Mouse (Mus musculus): ENCODE measurements around the gene Unc5b. TPM values are rescaled to one million over a fixed set of nuclear protein-coding genes. Genes with fewer than 3 reads are reported as not detected.

The Unc5b gene
- polyA plus RNA-seq, 1 experiment = 1.1 TPM

DNA sequence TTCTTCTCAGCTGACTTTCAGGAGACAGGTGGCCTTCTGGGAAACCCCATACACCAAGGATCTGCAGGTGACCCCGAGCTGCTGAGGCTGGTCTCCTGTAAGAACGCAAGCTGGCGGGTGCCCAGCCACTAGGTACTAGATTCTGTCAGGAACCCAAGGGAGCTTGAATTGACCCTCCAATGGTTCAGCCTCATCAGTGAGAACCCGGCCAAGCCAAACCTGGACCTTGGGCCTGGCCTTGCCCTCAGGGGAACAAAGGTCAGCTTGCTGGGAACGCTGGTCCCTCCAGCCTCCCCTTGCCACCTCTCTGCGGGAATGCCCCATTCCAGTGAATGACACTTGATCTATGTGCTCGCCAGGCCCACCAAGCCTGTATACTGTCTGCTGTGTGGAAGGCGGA is 97.9 kb downstream of the Unc5b start:
- peaks cover 23% of the 10 kb centered on the region for H3K4me1 ChIP-seq (ENCODE audit: control insufficient read depth, insufficient read depth, low read length)
- no peak overlapping the region for H3K27ac ChIP-seq (ENCODE audit: insufficient read depth, low read depth, low read length)
- no peak for TF ChIP-seq CTCF (IDR thresholded peaks at IDR 0.05; ENCODE audit: low read depth, low read length)
- TF ChIP-seq POLR2A (IDR thresholded peaks at IDR 0.05; ENCODE audit: borderline replicate concordance, low read depth, low read length) = no peak
- H3K4me3 ChIP-seq (ENCODE audit: insufficient read depth, low read length) = no peak overlapping the region

DNA sequence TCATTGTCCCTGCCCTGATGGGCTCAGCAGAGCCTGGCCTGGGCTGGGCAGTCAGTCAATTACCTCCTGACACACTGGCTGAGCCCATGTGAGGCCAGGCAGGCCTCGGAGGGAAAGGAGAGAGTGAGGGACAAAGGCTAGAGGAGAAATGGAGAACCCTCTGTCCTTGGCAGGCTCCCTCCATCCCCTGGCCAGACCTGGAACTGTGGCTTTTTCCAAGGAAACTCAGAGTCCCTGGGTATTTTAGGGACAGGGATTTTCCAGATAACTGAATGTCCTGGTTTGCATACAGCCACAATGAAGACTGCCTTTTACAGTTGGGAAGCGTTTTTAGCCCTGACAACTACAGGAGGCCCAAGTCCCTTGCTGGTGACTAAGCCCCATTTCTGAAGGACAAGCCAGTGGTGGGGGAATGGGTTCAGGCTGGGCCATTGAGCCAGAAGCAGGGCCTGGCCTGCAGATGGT is 99.0 kb downstream of the Unc5b start:
- no peak overlapping the region for H3K4me3 ChIP-seq (ENCODE audit: insufficient read depth, low read length)
- TF ChIP-seq POLR2A (IDR thresholded peaks at IDR 0.05; ENCODE audit: borderline replicate concordance, low read depth, low read length) = no peak
- no peak for TF ChIP-seq CTCF (IDR thresholded peaks at IDR 0.05; ENCODE audit: low read depth, low read length)
- no peak overlapping the region for H3K27ac ChIP-seq (ENCODE audit: insufficient read depth, low read depth, low read length)
- H3K4me1 ChIP-seq (ENCODE audit: control insufficient read depth, insufficient read depth, low read length) = peaks cover 18% of the 10 kb centered on the region

DNA sequence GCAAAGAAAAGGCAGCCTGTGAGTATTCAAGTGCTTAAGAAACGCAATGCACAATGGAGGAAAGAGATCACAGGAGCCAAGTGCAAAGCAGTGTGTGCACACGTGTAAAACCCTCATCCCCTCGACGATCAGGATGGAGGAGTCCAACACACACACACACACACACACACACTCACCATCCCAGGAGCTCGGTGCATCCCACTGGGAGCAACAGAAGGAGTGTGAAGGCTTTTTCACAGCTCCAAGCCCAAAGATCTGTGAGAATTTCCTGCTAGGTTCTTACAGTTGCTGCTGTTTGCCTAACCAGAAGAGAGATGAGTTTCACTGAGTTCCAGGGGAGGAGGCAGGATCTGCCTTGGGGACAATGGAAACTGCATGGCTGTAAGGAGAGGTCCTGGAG is 99.6 kb downstream of the Unc5b start:
- H3K4me1 ChIP-seq (ENCODE audit: control insufficient read depth, insufficient read depth, low read length) = peaks cover 13% of the 10 kb centered on the region
- no peak overlapping the region for H3K27ac ChIP-seq (ENCODE audit: insufficient read depth, low read depth, low read length)
- TF ChIP-seq CTCF (IDR thresholded peaks at IDR 0.05; ENCODE audit: low read depth, low read length) = no peak
- TF ChIP-seq POLR2A (IDR thresholded peaks at IDR 0.05; ENCODE audit: borderline replicate concordance, low read depth, low read length) = no peak
- H3K4me3 ChIP-seq (ENCODE audit: insufficient read depth, low read length) = no peak overlapping the region

DNA sequence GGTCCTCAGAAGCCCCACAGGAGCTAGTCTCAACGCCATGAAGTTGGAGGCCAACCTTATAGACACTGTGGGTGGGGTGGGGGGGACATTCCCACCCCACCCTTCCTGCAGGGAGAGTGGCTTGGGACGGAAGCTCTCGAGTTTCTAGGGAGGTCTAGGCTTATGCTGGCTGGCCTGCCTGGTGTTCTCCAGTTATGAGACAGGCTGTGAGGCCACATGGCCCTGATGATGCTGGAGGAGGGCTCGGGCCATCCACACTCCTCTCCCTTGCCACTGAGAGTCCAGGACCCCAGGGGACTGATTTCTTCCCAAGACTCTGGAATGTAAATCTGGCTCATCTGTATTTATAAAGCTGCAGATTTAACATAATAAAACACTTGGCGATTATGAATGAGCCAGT is 104.1 kb downstream of the Unc5b start:
- TF ChIP-seq CTCF (IDR thresholded peaks at IDR 0.05; ENCODE audit: low read depth, low read length) = no peak
- no peak for TF ChIP-seq POLR2A (IDR thresholded peaks at IDR 0.05; ENCODE audit: borderline replicate concordance, low read depth, low read length)
- Histone ChIP-seq H3K4me3 (ENCODE audit: insufficient read depth, low read length) (no peak overlapping the region), H3K27ac (ENCODE audit: insufficient read depth, low read depth, low read length) (no peak overlapping the region), H3K4me1 (ENCODE audit: control insufficient read depth, insufficient read depth, low read length) (no peaks in the 10 kb centered on the region)

DNA sequence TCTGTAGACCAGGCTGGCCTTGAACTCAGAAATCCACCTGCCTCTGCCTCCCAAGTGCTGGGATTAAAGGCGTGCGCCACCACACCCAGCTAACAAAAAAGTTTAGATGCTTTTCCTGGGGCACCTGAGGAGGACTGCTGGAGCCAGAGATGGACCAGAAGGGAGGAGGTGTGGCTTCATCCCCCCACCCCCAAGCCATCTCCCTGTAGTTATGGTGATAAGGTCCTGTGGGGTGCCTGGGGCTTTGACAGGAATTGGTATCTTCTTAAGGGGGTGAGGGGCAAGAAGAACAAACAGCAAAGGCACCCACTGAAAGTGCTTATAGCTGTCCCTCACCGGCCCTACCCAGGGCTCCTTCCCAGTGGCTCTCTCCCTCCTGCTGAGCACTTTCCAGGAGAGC is 104.5 kb downstream of the Unc5b start:
- Histone ChIP-seq H3K4me3 (ENCODE audit: insufficient read depth, low read length) (no peak overlapping the region), H3K4me1 (ENCODE audit: control insufficient read depth, insufficient read depth, low read length) (no peaks in the 10 kb centered on the region), H3K27ac (ENCODE audit: insufficient read depth, low read depth, low read length) (no peak overlapping the region)
- TF ChIP-seq CTCF (IDR thresholded peaks at IDR 0.05; ENCODE audit: low read depth, low read length) = no peak
- TF ChIP-seq POLR2A (IDR thresholded peaks at IDR 0.05; ENCODE audit: borderline replicate concordance, low read depth, low read length) = no peak

DNA sequence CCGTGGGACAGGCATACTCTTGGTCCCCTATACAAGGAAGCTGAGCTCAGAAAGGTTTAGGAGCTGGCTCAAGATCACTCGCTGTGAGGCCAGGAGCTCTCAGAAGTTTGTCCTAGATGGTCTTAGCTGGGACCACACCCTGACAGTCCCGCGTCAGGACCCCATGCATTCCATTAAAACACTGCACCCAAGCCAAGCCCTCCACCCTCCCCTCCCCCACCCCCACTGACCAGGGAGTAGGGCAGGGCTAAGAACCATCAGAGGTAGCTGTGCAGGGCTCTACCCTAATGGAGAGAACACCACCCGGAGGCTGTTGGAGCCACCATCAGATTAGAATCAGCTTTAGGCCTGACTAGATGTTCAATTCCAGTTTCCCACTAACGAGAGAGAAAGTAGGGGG is 106.9 kb downstream of the Unc5b start:
- TF ChIP-seq POLR2A (IDR thresholded peaks at IDR 0.05; ENCODE audit: borderline replicate concordance, low read depth, low read length) (no peak), CTCF (IDR thresholded peaks at IDR 0.05; ENCODE audit: low read depth, low read length) (no peak)
- Histone ChIP-seq H3K4me1 (ENCODE audit: control insufficient read depth, insufficient read depth, low read length) (no peaks in the 10 kb centered on the region), H3K27ac (ENCODE audit: insufficient read depth, low read depth, low read length) (no peak overlapping the region), H3K4me3 (ENCODE audit: insufficient read depth, low read length) (no peak overlapping the region)

DNA sequence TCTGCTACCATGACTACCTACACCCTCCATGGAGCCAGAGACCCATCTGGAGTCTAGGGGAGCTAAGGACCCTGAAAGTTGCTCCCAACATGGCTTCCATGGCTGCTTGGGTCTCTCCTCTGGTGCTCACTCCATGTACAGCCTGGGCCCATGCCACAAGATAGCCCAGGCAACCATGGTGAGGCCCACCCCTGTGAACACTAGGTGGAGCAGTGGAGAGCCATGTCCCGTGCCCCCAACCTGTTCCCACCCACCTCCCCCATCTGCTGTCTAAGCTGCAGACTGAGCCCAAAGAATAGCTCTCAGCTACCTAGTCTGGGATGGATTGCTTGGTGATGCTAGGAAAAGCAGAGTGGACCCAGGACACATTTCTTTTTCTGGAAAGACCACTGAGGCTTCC is 108.0 kb downstream of the Unc5b start:
- TF ChIP-seq CTCF (IDR thresholded peaks at IDR 0.05; ENCODE audit: low read depth, low read length) = no peak; the same call in 1 of the 2 replicates
- TF ChIP-seq POLR2A (IDR thresholded peaks at IDR 0.05; ENCODE audit: borderline replicate concordance, low read depth, low read length) = no peak
- no peak overlapping the region for H3K4me3 ChIP-seq (ENCODE audit: insufficient read depth, low read length)
- no peaks in the 10 kb centered on the region for H3K4me1 ChIP-seq (ENCODE audit: control insufficient read depth, insufficient read depth, low read length)
- no peak overlapping the region for H3K27ac ChIP-seq (ENCODE audit: insufficient read depth, low read depth, low read length)

DNA sequence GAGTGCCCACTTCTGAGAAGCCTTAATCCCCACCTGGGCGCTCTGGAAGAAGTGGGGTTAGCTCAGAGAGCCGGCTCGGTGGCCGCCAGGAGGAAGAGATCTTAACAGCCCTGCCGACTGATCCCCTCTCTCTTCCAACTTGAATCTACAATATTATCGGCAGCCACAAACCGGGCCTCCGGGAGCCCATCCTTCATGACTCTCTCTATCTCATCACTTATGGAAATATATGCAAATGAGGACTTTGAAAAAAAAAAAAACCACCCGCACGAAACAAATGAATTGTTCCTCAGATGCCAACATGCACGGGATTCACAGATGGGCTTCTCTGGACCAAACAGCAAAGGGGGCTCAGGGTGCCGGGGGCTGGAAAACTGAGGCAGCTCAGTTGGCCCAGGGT is 109.7 kb downstream of the Unc5b start:
- TF ChIP-seq POLR2A (IDR thresholded peaks at IDR 0.05; ENCODE audit: borderline replicate concordance, low read depth, low read length) (no peak), CTCF (IDR thresholded peaks at IDR 0.05; ENCODE audit: low read depth, low read length) (no peak)
- H3K4me1 ChIP-seq (ENCODE audit: control insufficient read depth, insufficient read depth, low read length) = no peaks in the 10 kb centered on the region

DNA sequence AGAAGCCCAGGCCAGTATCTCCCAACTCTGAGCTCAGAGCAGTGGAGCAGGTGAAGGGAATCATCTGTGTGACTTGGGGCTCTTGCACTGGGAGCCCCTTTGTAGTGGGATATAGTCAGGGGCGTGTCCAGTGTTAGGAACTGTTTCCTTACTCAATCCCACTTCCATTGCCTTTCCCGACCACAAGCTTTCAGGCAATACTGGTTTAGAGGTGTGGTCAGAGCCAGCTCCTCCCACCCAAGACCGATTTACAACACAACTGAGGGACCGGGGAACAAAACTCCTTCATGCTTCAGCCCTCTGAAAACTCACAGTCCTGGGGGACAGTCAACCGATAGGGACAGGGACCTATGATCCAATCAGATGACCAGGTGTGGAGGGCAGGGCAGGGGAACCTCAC is 110.9 kb downstream of the Unc5b start:
- Histone ChIP-seq H3K4me3 (ENCODE audit: insufficient read depth, low read length) (no peak overlapping the region), H3K27ac (ENCODE audit: insufficient read depth, low read depth, low read length) (no peak overlapping the region), H3K4me1 (ENCODE audit: control insufficient read depth, insufficient read depth, low read length) (no peaks in the 10 kb centered on the region)
- TF ChIP-seq POLR2A (IDR thresholded peaks at IDR 0.05; ENCODE audit: borderline replicate concordance, low read depth, low read length) (no peak), CTCF (IDR thresholded peaks at IDR 0.05; ENCODE audit: low read depth, low read length) (no peak)

More for the DNA sequence above, 109.7 kb downstream of the Unc5b start:
- no peak overlapping the region for H3K27ac ChIP-seq (ENCODE audit: insufficient read depth, low read depth, low read length)
- no peak overlapping the region for H3K4me3 ChIP-seq (ENCODE audit: insufficient read depth, low read length)

DNA sequence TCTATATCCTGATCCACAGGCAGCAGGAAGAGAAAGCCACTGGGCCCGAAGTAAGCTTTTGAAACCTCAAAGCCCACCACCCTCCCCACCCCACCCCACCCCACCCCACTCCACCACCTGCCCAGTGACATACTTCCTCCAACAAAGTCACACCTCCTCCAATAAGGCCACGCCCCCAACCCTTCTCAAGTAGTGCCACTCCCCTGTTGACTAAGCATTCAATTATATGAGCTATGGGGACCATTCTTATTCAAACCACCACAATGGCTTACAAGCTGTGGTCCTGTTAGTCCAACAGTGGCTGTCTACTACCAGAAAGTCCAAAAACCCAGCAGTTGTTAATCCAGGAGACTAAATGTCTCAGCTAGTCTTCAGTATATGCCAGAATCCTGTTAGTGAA is 112.9 kb downstream of the Unc5b start:
- no peaks in the 10 kb centered on the region for H3K4me1 ChIP-seq (ENCODE audit: control insufficient read depth, insufficient read depth, low read length)
- H3K27ac ChIP-seq (ENCODE audit: insufficient read depth, low read depth, low read length) = no peak overlapping the region
- TF ChIP-seq CTCF (IDR thresholded peaks at IDR 0.05; ENCODE audit: low read depth, low read length) (no peak), POLR2A (IDR thresholded peaks at IDR 0.05; ENCODE audit: borderline replicate concordance, low read depth, low read length) (no peak)
- no peak overlapping the region for H3K4me3 ChIP-seq (ENCODE audit: insufficient read depth, low read length)

DNA sequence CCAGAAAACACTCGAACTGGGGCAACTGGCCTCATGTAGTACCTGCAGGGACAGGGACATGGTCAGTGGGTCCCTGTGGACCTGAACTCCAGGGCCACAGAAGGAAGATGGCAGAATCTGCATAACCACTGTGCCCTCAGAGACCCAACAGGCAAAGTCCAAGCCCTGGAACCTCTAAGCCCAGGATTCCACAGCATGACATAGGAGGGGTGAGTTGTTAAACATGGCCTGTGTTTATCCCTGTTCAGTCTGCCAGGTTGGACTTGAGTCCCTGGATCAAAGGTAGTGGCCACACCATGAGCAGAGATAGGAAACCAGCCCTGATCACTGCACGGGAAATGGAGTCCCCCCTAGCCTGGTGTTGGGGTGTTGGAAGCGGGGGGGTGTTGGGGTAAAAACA is 114.9 kb downstream of the Unc5b start:
- Histone ChIP-seq H3K4me3 (ENCODE audit: insufficient read depth, low read length) (no peak overlapping the region), H3K27ac (ENCODE audit: insufficient read depth, low read depth, low read length) (no peak overlapping the region), H3K4me1 (ENCODE audit: control insufficient read depth, insufficient read depth, low read length) (no peaks in the 10 kb centered on the region)
- TF ChIP-seq CTCF (IDR thresholded peaks at IDR 0.05; ENCODE audit: low read depth, low read length) = no peak
- no peak for TF ChIP-seq POLR2A (IDR thresholded peaks at IDR 0.05; ENCODE audit: borderline replicate concordance, low read depth, low read length)

Other genes starting within 250 kb of the Unc5b start
- gene Cdh23, start 135.1 kb downstream of the Unc5b start, polyA plus RNA-seq (2012; ENCODE audit: insufficient read depth, insufficient read length, missing spikeins) = not detected in 2 replicates
- 42.7 and 50.8 TPM in 2 replicates for gene Slc29a3, start 78.8 kb downstream of the Unc5b start, polyA plus RNA-seq (2012; ENCODE audit: insufficient read depth, insufficient read length, missing spikeins)

All from bone marrow macrophage, adult 2 months (primary cell).